Mouse (Mus musculus) myocyte (in vitro differentiated cells): ENCODE results near the gene Epb41l1.

Source experiments
- POLR2A ChIP-seq: IDR thresholded peaks from one replicate; pipeline ENCODE4 v1.6.1; 2011; ENCODE audit warnings: low read depth, mild to moderate bottlenecking, control low read depth, moderate library complexity; ENCODE audit not compliant: insufficient read length
- POLR2AphosphoS2 ChIP-seq: IDR thresholded peaks from one replicate; pipeline ENCODE4 v1.6.1; 2011; ENCODE audit warnings: low read depth, control low read depth; ENCODE audit not compliant: insufficient read length
- TCF12 ChIP-seq: IDR thresholded peaks from one replicate; pipeline ENCODE4 v1.6.1; 2011; ENCODE audit warnings: mild to moderate bottlenecking, control low read depth; ENCODE audit not compliant: poor library complexity, insufficient read depth, severe bottlenecking

- TF ChIP-seq POLR2A (no peak), TCF12 (no peak), POLR2AphosphoS2 (no peak)
Measured at GRCm38 (mm10) chr2:156519584-156519983, 98.9 kb downstream of the Epb41l1 start.
